In genomic region chr8:83331567-83331898, GRCm38 (mm10) we compare ENCODE assay signal across 9 mouse cellular contexts. TPM values are rescaled to one million over a fixed set of nuclear protein-coding genes. Genes with fewer than 3 reads are reported as not detected.
DNase-seq lines count a peak whose midpoint lies in the region; ATAC-seq lines count a peak whose summit lies in the region.
"Had no signal": no experiment of that assay in that cellular context is flagged by ENCODE, and none has a peak within 500 bp of the region (broad histone marks: within the 10 kb centered on the region; RNA-seq: fewer than 3 reads in every experiment).

No protein-coding gene starts in this region.

- peaks cover 17% of the 10 kb centered on the region for H3K36me3 ChIP-seq in forebrain, embryonic 12.5 days (replicated peaks)
- peaks cover 29% of the 10 kb centered on the region for H3K36me3 ChIP-seq in hindbrain, embryonic 14.5 days (replicated peaks; ENCODE audit: control insufficient read depth, insufficient read depth)
- H3K36me3 ChIP-seq in midbrain, embryonic 11.5 days (ENCODE audit: control insufficient read depth, insufficient read depth, low read length): no peaks in the 10 kb centered on the region; the same call in 1 of the 2 replicates

- peak overlapping the region; percentile 80 for H3K4me3 ChIP-seq in forebrain, embryonic 12.5 days (replicated peaks)
- H3K4me3 ChIP-seq in hindbrain, embryonic 14.5 days (replicated peaks; ENCODE audit: low read length): peak overlapping the region; percentile 81
- H3K4me3 ChIP-seq in midbrain, embryonic 11.5 days (ENCODE audit: low read depth, low read length): peak overlapping the region; percentile 77

- no peaks in the 10 kb centered on the region for H3K9me3 ChIP-seq in forebrain, embryonic 12.5 days
- no peaks in the 10 kb centered on the region for H3K9me3 ChIP-seq in hindbrain, embryonic 14.5 days (ENCODE audit: control insufficient read depth, low read length)
- H3K9me3 ChIP-seq in midbrain, embryonic 11.5 days (ENCODE audit: control insufficient read depth, low read length): no peaks in the 10 kb centered on the region

- H3K4me2 ChIP-seq in forebrain, embryonic 12.5 days: peak overlapping the region; percentile 70
- peak overlapping the region; percentile 93 for H3K4me2 ChIP-seq in hindbrain, embryonic 14.5 days (replicated peaks)
- peak overlapping the region; percentile 68 for H3K4me2 ChIP-seq in midbrain, embryonic 11.5 days

- H3K4me1 ChIP-seq in forebrain, embryonic 12.5 days: peaks cover 13% of the 10 kb centered on the region
- peaks cover 14% of the 10 kb centered on the region; the same call in 1 of the 2 replicates for H3K4me1 ChIP-seq in hindbrain, embryonic 14.5 days (replicated peaks; ENCODE audit: control insufficient read depth, insufficient read depth, low read length)
- peaks cover 2% of the 10 kb centered on the region; the same call in 1 of the 2 replicates for H3K4me1 ChIP-seq in midbrain, embryonic 11.5 days (ENCODE audit: control insufficient read depth, insufficient read depth, low read length)

- H3K9ac ChIP-seq in forebrain, embryonic 12.5 days: peak overlapping the region; percentile 78
- peak overlapping the region; percentile 84 for H3K9ac ChIP-seq in hindbrain, embryonic 14.5 days
- peak overlapping the region; percentile 80 for H3K9ac ChIP-seq in midbrain, embryonic 11.5 days (ENCODE audit: low read length)

- peak; percentile 6 to 13 for DNase-seq in adrenal gland, postnatal 36 days
- no peak for DNase-seq in adrenal gland, adult 8-10 months
- DNase-seq in adipocyte (ENCODE audit: low spot score): peak; percentile 64
- DNase-seq in hindbrain, embryonic 14.5 days (ENCODE audit: low spot score): peak; percentile 32
- peak; percentile 7 to 30 for DNase-seq in left cerebral cortex, postnatal 36 days (ENCODE audit: low spot score in 2 of 2)
- peak; percentile 90 for DNase-seq in midbrain, embryonic 11.5 days (ENCODE audit: low spot score, missing footprints)
- DNase-seq in spleen, adult 18-20 months: no peak

- intact Hi-C loops in left cerebral cortex, postnatal 36 days (cut with DNase I): loop anchor here (10.0 kb wide), 1 partner anchor 167 kb away; the partner anchor contains the start of genes Gm10645 and Tbc1d9

- peak overlapping the region; percentile 80; the same call in 1 of the 2 replicates for H3K27ac ChIP-seq in forebrain, embryonic 12.5 days
- H3K27ac ChIP-seq in hindbrain, embryonic 14.5 days: peak overlapping the region; percentile 90
- no peak overlapping the region for H3K27ac ChIP-seq in midbrain, embryonic 11.5 days (ENCODE audit: low read depth, low read length)

- 6% methylated on average over 7 of the region's 7 CpGs for WGBS in forebrain, embryonic 12.5 days
- 8% methylated on average over 7 of the region's 7 CpGs for WGBS in hindbrain, embryonic 14.5 days
- 15% methylated on average over 7 of the region's 7 CpGs for WGBS in midbrain, embryonic 11.5 days

- ATAC-seq in forebrain, embryonic 12.5 days (ENCODE audit: low FRiP score): peak; percentile 28
- ATAC-seq in hindbrain, embryonic 14.5 days (ENCODE audit: low FRiP score): no peak
- peak; percentile 15; the same call in 1 of the 2 replicates for ATAC-seq in midbrain, embryonic 11.5 days (ENCODE audit: low FRiP score)

- H3K27me3 ChIP-seq in forebrain, embryonic 12.5 days: peaks cover 10% of the 10 kb centered on the region
- no peaks in the 10 kb centered on the region for H3K27me3 ChIP-seq in hindbrain, embryonic 14.5 days (ENCODE audit: control insufficient read depth, insufficient read depth, low read length)
- no peaks in the 10 kb centered on the region; the same call in 1 of the 2 replicates for H3K27me3 ChIP-seq in midbrain, embryonic 11.5 days (ENCODE audit: control insufficient read depth, insufficient read depth, low read length)

RNA-seq across cellular contexts. Expression of gene Elmod2, which starts 0.8 kb away (rescaled TPM):
- total RNA-seq in adrenal gland, postnatal 36 days (2021): 10 to 100 TPM; 22.4 to 25.4 TPM
- total RNA-seq in adrenal gland, adult 8-10 months (2022): 10 to 100 TPM; 17.3 to 19.0 (median 18.3) TPM
- 34.3 and 35.5 TPM in 2 replicates for polyA plus RNA-seq in forebrain, embryonic 12.5 days (2016; fragmentation: Nextera tagmentation; extraction: Ambion mirVana)
- polyA plus RNA-seq in hindbrain, embryonic 14.5 days (2014; fragmentation: Nextera tagmentation; extraction: Ambion mirVana): 24.1 and 24.9 TPM in 2 replicates
- total RNA-seq in left cerebral cortex, postnatal 36 days (2021): 10 to 100 TPM; 12.1 to 15.1 TPM
- polyA plus RNA-seq in midbrain, embryonic 11.5 days (2014; fragmentation: Nextera tagmentation; extraction: Ambion mirVana): 28.9 and 29.8 TPM in 2 replicates

RNA-seq across cellular contexts. Expression of gene Mgat4d, which starts 16.7 kb away (rescaled TPM):
- total RNA-seq in adrenal gland, postnatal 36 days (2021): not detected
- total RNA-seq in adrenal gland, adult 8-10 months (2022): not detected
- polyA plus RNA-seq in forebrain, embryonic 12.5 days (2016; fragmentation: Nextera tagmentation; extraction: Ambion mirVana): not detected in 2 replicates
- not detected in 2 replicates for polyA plus RNA-seq in hindbrain, embryonic 14.5 days (2014; fragmentation: Nextera tagmentation; extraction: Ambion mirVana)
- total RNA-seq in left cerebral cortex, postnatal 36 days (2021): not detected
- polyA plus RNA-seq in midbrain, embryonic 11.5 days (2014; fragmentation: Nextera tagmentation; extraction: Ambion mirVana): not detected in 2 replicates
- total RNA-seq: left cerebral cortex, postnatal 14 days had no signal

RNA-seq across cellular contexts. Expression of gene Ucp1, which starts 41.4 kb away (rescaled TPM):
- 100 to 1,000 TPM; 518 to 847 TPM for total RNA-seq in adrenal gland, postnatal 36 days (2021)
- total RNA-seq in adrenal gland, adult 8-10 months (2022): 100 to 1,000 TPM in 3 of 4 experiments, 10 to 100 TPM in 1; 12.0 to 493 (median 342) TPM
- not detected in 2 replicates for polyA plus RNA-seq in forebrain, embryonic 12.5 days (2016; fragmentation: Nextera tagmentation; extraction: Ambion mirVana)
- 0.16 TPM in 1 of 2 replicates, not detected in the other for polyA plus RNA-seq in hindbrain, embryonic 14.5 days (2014; fragmentation: Nextera tagmentation; extraction: Ambion mirVana)
- total RNA-seq in left cerebral cortex, postnatal 36 days (2021): not detected
- polyA plus RNA-seq in midbrain, embryonic 11.5 days (2014; fragmentation: Nextera tagmentation; extraction: Ambion mirVana): 0.08 TPM in 1 of 2 replicates, not detected in the other
- total RNA-seq: left cerebral cortex, postnatal 14 days had no signal

RNA-seq across cellular contexts. Expression of gene Clgn, which starts 58.1 kb away (rescaled TPM):
- under 1 TPM in 1 of 2 experiments, not detected in 1; 0.13 TPM for total RNA-seq in adrenal gland, postnatal 36 days (2021)
- under 1 TPM in 2 of 4 experiments, not detected in 2; 0.07 to 0.24 TPM for total RNA-seq in adrenal gland, adult 8-10 months (2022)
- polyA plus RNA-seq in forebrain, embryonic 12.5 days (2016; fragmentation: Nextera tagmentation; extraction: Ambion mirVana): 6.3 and 6.8 TPM in 2 replicates
- polyA plus RNA-seq in hindbrain, embryonic 14.5 days (2014; fragmentation: Nextera tagmentation; extraction: Ambion mirVana): 13.2 and 16.6 TPM in 2 replicates
- total RNA-seq in left cerebral cortex, postnatal 36 days (2021): 10 to 100 TPM in 1 of 2 experiments, 1 to 10 TPM in 1; 8.3 to 10.4 TPM
- 5.4 and 6.1 TPM in 2 replicates for polyA plus RNA-seq in midbrain, embryonic 11.5 days (2014; fragmentation: Nextera tagmentation; extraction: Ambion mirVana)

Comparison
In these comparisons a context has a peak if more than half of its experiments do, and no peak if none do; other contexts are left out.
1. DNase-seq: peak in adrenal gland, postnatal 36 days (2 of 2), adipocyte (single experiment), hindbrain, embryonic 14.5 days (single experiment), left cerebral cortex, postnatal 36 days (2 of 2) and midbrain, embryonic 11.5 days (single experiment); none in adrenal gland, adult 8-10 months (single experiment) and spleen, adult 18-20 months (0 of 2).
2. RNA of gene Ucp1, which starts 41.4 kb away (total RNA-seq): 518 to 847 TPM in adrenal gland, postnatal 36 days and 12.0 to 493 TPM in adrenal gland, adult 8-10 months; not detected in left cerebral cortex, postnatal 36 days; every median in the first group is over 10 times any median in the second.
3. Peak in every context shown above with its lines, with median percentiles within 50 percentile points of each other: H3K4me2 ChIP-seq, H3K4me3 ChIP-seq and H3K9ac ChIP-seq.